Mouse (Mus musculus) liver, embryonic 18 days (tissue): ENCODE results near the gene Orc6. TPM values are rescaled to one million over a fixed set of nuclear protein-coding genes. Genes with fewer than 3 reads are reported as not detected.

Experiments used
- polyA plus RNA-seq: library from polyadenylated mRNA; depleted of rRNA; stranded (reverse); fragments of >200 nt; gene quantifications from 2 replicates; pipeline ENCODE4 v1.2.3, GENCODE M21; 2012; rRNA removed

The Orc6 gene
- polyA plus RNA-seq = 33.7 and 35.9 TPM in 2 replicates

DNA sequence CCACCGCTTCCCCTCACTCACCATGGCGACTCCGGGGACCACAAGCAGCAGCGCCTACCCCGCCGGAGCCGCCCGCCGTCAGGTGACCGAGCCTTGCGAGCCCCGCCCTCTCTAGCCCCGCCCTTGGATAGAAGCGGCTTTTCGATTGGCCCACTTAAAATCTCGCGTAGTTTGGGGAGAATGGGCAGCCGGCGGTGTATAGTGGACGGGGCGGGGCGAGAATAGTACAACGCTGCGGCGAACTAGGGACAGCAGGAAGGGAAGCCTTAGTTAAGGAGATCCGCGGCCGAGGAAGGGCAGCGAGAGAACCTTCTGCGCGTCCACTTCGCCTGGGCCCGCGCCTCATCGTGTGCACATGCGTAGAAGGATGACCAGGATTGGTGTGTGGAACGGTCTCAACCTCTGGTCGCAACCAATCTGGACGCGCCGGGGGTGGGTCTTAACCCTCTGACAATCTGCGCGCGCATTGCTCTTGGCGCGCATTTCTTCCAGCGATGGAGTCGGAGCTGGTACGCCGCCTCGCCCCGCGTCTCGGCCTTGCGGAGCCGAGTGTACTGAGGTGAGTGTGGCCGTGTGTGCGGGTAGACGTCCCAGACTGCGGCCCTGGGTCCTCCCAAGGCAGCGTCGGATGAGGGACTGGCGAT lies at the start of gene Orc6, which contains the start of gene Vps35:
Gene Orc6 (plus strand): TSS at position 199 of the 644 bp plus-strand sequence.
Gene Vps35 (minus strand): TSS at position 369 of the 644 bp plus-strand sequence.

Other genes with a start within 250 kb of the Orc6 start
- 11.8 and 12.7 TPM in 2 replicates for gene Fbxw9, start 239.6 kb upstream of the Orc6 start, polyA plus RNA-seq
- gene Gm5741, start 231.7 kb upstream of the Orc6 start, polyA plus RNA-seq = 0.26 TPM in 1 of 2 replicates, not detected in the other
- 17.8 and 18.4 TPM in 2 replicates for gene Dhps, start 227.9 kb upstream of the Orc6 start, polyA plus RNA-seq
- 39.8 and 41.3 TPM in 2 replicates for gene Wdr83os, start 218.9 kb upstream of the Orc6 start, polyA plus RNA-seq
- gene Wdr83, start 218.3 kb upstream of the Orc6 start, polyA plus RNA-seq = 22.9 and 26.2 TPM in 2 replicates
- 41.9 and 48.3 TPM in 2 replicates for gene Man2b1, start 216.4 kb upstream of the Orc6 start, polyA plus RNA-seq
- gene Zfp791, start 176.5 kb upstream of the Orc6 start, polyA plus RNA-seq = 4.4 and 5.3 TPM in 2 replicates
- not detected in 2 replicates for gene Cks1brt, start 147.7 kb upstream of the Orc6 start, polyA plus RNA-seq
- not detected in 2 replicates for gene Olfr371, start 73.6 kb upstream of the Orc6 start, polyA plus RNA-seq
- gene Vps35, start 170 bp downstream of the Orc6 start, polyA plus RNA-seq = 27.4 and 28.6 TPM in 2 replicates
- gene Mylk3, start 86.7 kb downstream of the Orc6 start, polyA plus RNA-seq = 19.8 and 22.4 TPM in 2 replicates
- gene 4921524J17Rik, start 133.2 kb downstream of the Orc6 start, polyA plus RNA-seq = 7.2 and 8.5 TPM in 2 replicates
- 18.2 and 19.1 TPM in 2 replicates for gene Gpt2, start 192.9 kb downstream of the Orc6 start, polyA plus RNA-seq